Comparison of ENCODE assay signal across 20 mouse cellular contexts in genomic region chr1:157433316-157433715, GRCm38 (mm10). TPM values are rescaled to one million over a fixed set of nuclear protein-coding genes. Genes with fewer than 3 reads are reported as not detected.
A peak's percentile ranks its signal among the peaks of the same experiment; 100 is the strongest.
DNase-seq lines count a peak whose midpoint lies in the region; TF ChIP-seq lines count a peak whose summit lies in the region.
"Had no signal": no experiment of that assay in that cellular context is flagged by ENCODE, and none has a peak within 500 bp of the region (broad histone marks: within the 10 kb centered on the region; RNA-seq: fewer than 3 reads in every experiment).

No protein-coding gene starts in this region.

- TF ChIP-seq CTCF in left cerebral cortex, adult 2 months (IDR thresholded peaks at IDR 0.05): no peak

- intact Hi-C loops in left cerebral cortex, adult 2 months (cut with DNase I): no loop called here
- intact Hi-C loops in heart, postnatal 36 days (cut with DNase I): no loop called here

- peak; percentile 26 for DNase-seq in cerebellum, adult 9-10 months
- DNase-seq in cerebellum, postnatal 4 days (ENCODE audit: low spot score in 2 of 2): no peak
- DNase-seq in left cerebral cortex, adult 2 months (ENCODE audit: extremely low spot score in 1 of 2, low spot score in 2 of 2): peak in 1 of 2 experiments; percentile 17
- DNase-seq in left cerebral cortex, adult 11 months (ENCODE audit: low spot score): no peak
- DNase-seq in brain, adult 2 months (ENCODE audit: low read depth, low spot score): peak; percentile 76
- no peak for DNase-seq in heart, postnatal 36 days
- no peak for DNase-seq in retina, postnatal 1 day
- DNase-seq: adrenal gland, postnatal 10 days; gastrocnemius, postnatal 25 days; heart, postnatal 4 days; kidney, adult 8-10 months; kidney, postnatal 10 days; lung, embryonic 14.5 days; thymus, adult 18-20 months; thymus, postnatal 36 days had no signal

- H3K4me3 ChIP-seq in left cerebral cortex, adult 2 months: no peak overlapping the region
- H3K4me3 ChIP-seq: forebrain, embryonic 10.5 days; intestine, embryonic 15.5 days; midbrain, embryonic 15.5 days; neural tube, embryonic 12.5 days had no signal

- H3K27ac ChIP-seq in left cerebral cortex, adult 2 months: peak overlapping the region; percentile 45; the same call in 1 of the 2 replicates
- H3K27ac ChIP-seq: forebrain, embryonic 10.5 days; intestine, embryonic 15.5 days; liver, embryonic 14.5 days; midbrain, embryonic 15.5 days; neural tube, embryonic 12.5 days had no signal

RNA-seq across cellular contexts. Expression of gene Rasal2, which starts 20.9 kb away (rescaled TPM):
- 10 to 100 TPM; 87.6 to 90.9 TPM for total RNA-seq in left cerebral cortex, adult 2 months (2021)
- 10 to 100 TPM; 25.4 to 35.8 TPM for total RNA-seq in heart, postnatal 36 days (2021)

RNA-seq across cellular contexts. Expression of gene Cryzl2, which starts 25.1 kb away (rescaled TPM):
- 1 to 10 TPM; 3.7 to 5.0 TPM for total RNA-seq in left cerebral cortex, adult 2 months (2021)
- 1 to 10 TPM; 7.3 to 8.4 TPM for total RNA-seq in heart, postnatal 36 days (2021)

Comparison
In these comparisons a context has a peak if more than half of its experiments do, and no peak if none do; other contexts are left out.
1. DNase-seq: peak in cerebellum, adult 9-10 months (single experiment) and brain, adult 2 months (single experiment); none in cerebellum, postnatal 4 days (0 of 2), left cerebral cortex, adult 11 months (single experiment), heart, postnatal 36 days (0 of 2) and retina, postnatal 1 day (single experiment).